Mouse (Mus musculus): ENCODE measurements around the gene Hsfy2. TPM values are rescaled to one million over a fixed set of nuclear protein-coding genes. Genes with fewer than 3 reads are reported as not detected.

Hsfy2 gene
- polyA plus RNA-seq (2015; fragmentation: Nextera tagmentation; extraction: Ambion mirVana): not detected in 2 replicates

DNA sequence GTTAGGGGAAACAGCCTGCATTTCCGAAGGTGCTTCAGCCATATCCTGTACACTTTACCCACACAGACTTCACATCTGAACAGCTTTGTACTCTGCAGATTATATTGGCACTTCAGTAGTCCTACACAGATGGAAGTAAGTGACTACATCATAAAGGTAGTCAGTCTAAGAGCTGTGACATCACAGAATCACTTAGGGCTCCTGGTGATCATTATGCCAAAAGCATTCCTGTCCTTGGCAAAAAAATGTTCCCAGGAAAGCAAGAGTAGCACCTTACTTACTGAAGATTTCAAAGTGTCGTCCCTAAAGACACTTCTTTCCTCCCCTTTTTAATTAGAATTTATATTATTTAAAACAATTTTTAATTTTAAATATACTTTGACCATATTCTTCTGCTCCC, at the start of gene Hsfy2:
Gene Hsfy2 (minus strand): TSS at position 101 of the 400 bp plus-strand sequence.
- Histone ChIP-seq H3K27ac (ENCODE audit: low read length) (no peak within 1 kb of the TSS), H3K4me2 (ENCODE audit: low read depth, low read length) (no peak within 1 kb of the TSS), H3K36me3 (ENCODE audit: control insufficient read depth, insufficient read depth, low read length) (no peaks in the 10 kb centered on the region), H3K9me3 (ENCODE audit: control insufficient read depth, low read length) (no peaks in the 10 kb centered on the region), H3K4me3 (ENCODE audit: low read length) (no peak within 1 kb of the TSS), H3K9ac (ENCODE audit: low read depth, low read length) (no peak within 1 kb of the TSS), H3K27me3 (replicated peaks; ENCODE audit: control insufficient read depth, insufficient read depth, low read length) (no peaks in the 10 kb centered on the region), H3K4me1 (ENCODE audit: control insufficient read depth, insufficient read depth, low read length) (no peaks in the 10 kb centered on the region)
- ATAC-seq: no peak
- 86% methylated on average over 2 of the region's 2 CpGs for WGBS

DNA sequence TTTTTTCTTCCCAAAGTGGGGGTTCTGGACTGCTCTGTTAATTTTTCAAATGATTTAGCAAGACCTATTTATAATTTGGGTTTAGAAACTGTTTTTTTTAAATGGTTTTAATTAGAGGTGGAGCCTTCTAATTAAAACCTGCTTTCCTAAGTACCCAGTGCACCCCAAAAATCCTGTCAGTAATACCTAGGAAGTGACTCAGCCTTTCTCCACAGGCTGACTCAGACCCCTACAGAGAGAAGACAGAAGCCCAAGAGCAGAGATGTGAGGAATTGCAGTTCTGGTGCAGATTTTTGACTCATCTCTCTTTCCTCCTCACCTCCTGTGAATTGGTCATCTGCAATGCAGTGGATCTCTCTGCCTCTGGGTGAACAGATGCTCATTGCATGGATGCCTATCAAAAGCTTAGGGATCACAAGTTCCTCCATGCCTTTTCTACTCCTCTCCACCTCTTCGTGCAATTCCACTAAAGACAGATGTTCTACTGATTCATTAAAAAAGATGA, 47.9 kb upstream of the Hsfy2 start:
- ATAC-seq: no peak
- WGBS: 86% methylated on average over 1 of the region's 1 CpGs
- no peak overlapping the region for H3K27ac ChIP-seq (ENCODE audit: low read length)
- no peak overlapping the region for H3K9ac ChIP-seq (ENCODE audit: low read depth, low read length)
- H3K9me3 ChIP-seq (ENCODE audit: control insufficient read depth, low read length): no peaks in the 10 kb centered on the region
- H3K36me3 ChIP-seq (ENCODE audit: control insufficient read depth, insufficient read depth, low read length): no peaks in the 10 kb centered on the region
- H3K4me3 ChIP-seq (ENCODE audit: low read length): no peak overlapping the region
- no peak overlapping the region for H3K4me2 ChIP-seq (ENCODE audit: low read depth, low read length)
- no peaks in the 10 kb centered on the region for H3K27me3 ChIP-seq (replicated peaks; ENCODE audit: control insufficient read depth, insufficient read depth, low read length)
- H3K4me1 ChIP-seq (ENCODE audit: control insufficient read depth, insufficient read depth, low read length): no peaks in the 10 kb centered on the region

DNA sequence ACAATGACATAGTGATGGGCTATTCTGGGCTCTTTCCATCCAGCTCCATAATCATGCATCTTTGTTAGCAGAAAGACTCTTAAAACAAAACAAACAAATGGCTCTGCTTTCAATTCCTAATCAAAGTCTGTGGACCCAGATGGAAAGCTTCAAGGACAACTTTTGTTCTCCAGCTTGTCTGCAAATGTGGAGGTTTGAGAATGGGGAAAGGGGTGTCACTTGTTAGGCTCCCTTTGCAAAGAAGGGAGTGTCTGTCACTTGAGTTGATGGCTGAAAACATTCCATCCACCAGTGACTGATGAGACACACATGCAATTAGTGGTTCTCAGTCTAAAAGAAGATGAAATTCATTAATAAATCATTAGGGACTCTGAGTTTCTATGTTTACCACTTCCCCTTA, 47.3 kb upstream of the Hsfy2 start:
- no peak overlapping the region for H3K4me3 ChIP-seq (ENCODE audit: low read length)
- no peaks in the 10 kb centered on the region for H3K4me1 ChIP-seq (ENCODE audit: control insufficient read depth, insufficient read depth, low read length)
- H3K4me2 ChIP-seq (ENCODE audit: low read depth, low read length): no peak overlapping the region
- H3K27me3 ChIP-seq (replicated peaks; ENCODE audit: control insufficient read depth, insufficient read depth, low read length): no peaks in the 10 kb centered on the region
- no peak for ATAC-seq
- H3K9ac ChIP-seq (ENCODE audit: low read depth, low read length): no peak overlapping the region
- H3K27ac ChIP-seq (ENCODE audit: low read length): no peak overlapping the region
- no peaks in the 10 kb centered on the region for H3K36me3 ChIP-seq (ENCODE audit: control insufficient read depth, insufficient read depth, low read length)
- no peaks in the 10 kb centered on the region for H3K9me3 ChIP-seq (ENCODE audit: control insufficient read depth, low read length)

DNA sequence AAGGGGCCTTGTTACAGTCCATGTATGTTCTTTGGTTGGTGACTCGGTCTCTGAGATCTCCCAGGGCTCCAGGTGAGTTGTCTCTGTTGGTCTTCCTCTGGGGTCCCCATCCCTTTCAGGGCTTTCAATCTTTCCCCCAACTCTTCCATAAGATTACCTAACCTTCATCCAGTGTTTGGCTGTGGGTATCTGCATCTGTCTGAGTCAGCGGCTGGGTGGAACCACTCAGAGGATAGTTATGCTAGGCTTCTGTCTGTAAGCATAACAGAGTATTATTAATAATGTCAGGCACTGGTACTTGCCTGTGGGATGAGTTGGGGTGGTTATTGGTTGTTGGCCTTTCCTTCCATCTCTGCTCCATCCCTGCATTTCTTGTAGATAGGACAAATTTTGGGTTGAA, 44.0 kb upstream of the Hsfy2 start:
- no peak overlapping the region for H3K4me3 ChIP-seq (ENCODE audit: low read length)
- H3K36me3 ChIP-seq (ENCODE audit: control insufficient read depth, insufficient read depth, low read length): no peaks in the 10 kb centered on the region
- H3K4me1 ChIP-seq (ENCODE audit: control insufficient read depth, insufficient read depth, low read length): no peaks in the 10 kb centered on the region
- no peaks in the 10 kb centered on the region for H3K9me3 ChIP-seq (ENCODE audit: control insufficient read depth, low read length)
- H3K27ac ChIP-seq (ENCODE audit: low read length): no peak overlapping the region
- ATAC-seq: no peak
- H3K27me3 ChIP-seq (replicated peaks; ENCODE audit: control insufficient read depth, insufficient read depth, low read length): no peaks in the 10 kb centered on the region
- WGBS: 83% methylated on average over 2 of the region's 2 CpGs
- H3K4me2 ChIP-seq (ENCODE audit: low read depth, low read length): no peak overlapping the region
- H3K9ac ChIP-seq (ENCODE audit: low read depth, low read length): no peak overlapping the region

DNA sequence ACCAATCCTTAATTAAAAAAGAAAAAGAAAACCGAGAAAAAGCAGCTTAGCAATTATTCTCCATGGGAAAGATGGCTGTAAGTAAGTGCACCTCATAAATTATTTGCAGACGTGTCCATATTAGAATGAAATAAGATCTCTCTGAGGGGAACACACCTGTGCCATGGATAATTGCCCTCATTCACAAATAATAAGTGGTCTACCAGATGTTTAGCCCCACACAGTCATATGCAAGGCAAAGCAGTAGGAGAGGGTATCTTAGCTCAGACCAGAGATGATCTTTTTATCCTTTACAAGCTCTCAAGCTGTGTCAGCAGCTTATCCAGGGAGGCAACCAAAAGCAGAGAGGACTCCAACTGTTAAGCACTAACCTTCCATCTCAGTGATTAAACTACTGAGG, 38.0 kb upstream of the Hsfy2 start:
- Histone ChIP-seq H3K36me3 (ENCODE audit: control insufficient read depth, insufficient read depth, low read length) (no peaks in the 10 kb centered on the region), H3K27ac (ENCODE audit: low read length) (no peak overlapping the region), H3K4me1 (ENCODE audit: control insufficient read depth, insufficient read depth, low read length) (no peaks in the 10 kb centered on the region), H3K4me2 (ENCODE audit: low read depth, low read length) (no peak overlapping the region), H3K27me3 (replicated peaks; ENCODE audit: control insufficient read depth, insufficient read depth, low read length) (no peaks in the 10 kb centered on the region), H3K9me3 (ENCODE audit: control insufficient read depth, low read length) (no peaks in the 10 kb centered on the region), H3K9ac (ENCODE audit: low read depth, low read length) (no peak overlapping the region), H3K4me3 (ENCODE audit: low read length) (no peak overlapping the region)
- WGBS: 60% methylated on average over 2 of the region's 2 CpGs
- no peak for ATAC-seq

DNA sequence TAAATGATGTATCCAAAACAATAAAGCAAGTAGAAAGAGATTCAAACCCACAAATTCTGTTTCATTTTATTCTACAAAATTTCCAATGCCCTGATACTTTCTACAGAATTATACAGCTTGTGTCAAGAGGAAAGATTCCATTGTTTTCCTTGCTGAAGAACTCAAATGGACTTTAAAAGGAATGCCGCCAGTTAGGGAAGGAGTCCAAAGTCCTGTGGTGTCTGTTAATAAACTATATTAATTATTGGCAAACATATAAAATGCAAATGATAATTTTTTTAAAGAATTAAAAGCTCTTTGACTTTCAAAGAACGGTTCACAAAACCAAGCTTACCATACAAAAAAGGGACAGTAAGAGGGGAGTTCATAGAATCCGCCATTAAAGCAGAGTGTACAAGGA, 37.4 kb upstream of the Hsfy2 start:
- no peak overlapping the region for H3K27ac ChIP-seq (ENCODE audit: low read length)
- H3K9ac ChIP-seq (ENCODE audit: low read depth, low read length): no peak overlapping the region
- H3K4me2 ChIP-seq (ENCODE audit: low read depth, low read length): no peak overlapping the region
- 90% methylated on average over 3 of the region's 3 CpGs for WGBS
- ATAC-seq: no peak
- H3K36me3 ChIP-seq (ENCODE audit: control insufficient read depth, insufficient read depth, low read length): no peaks in the 10 kb centered on the region
- no peaks in the 10 kb centered on the region for H3K27me3 ChIP-seq (replicated peaks; ENCODE audit: control insufficient read depth, insufficient read depth, low read length)
- no peak overlapping the region for H3K4me3 ChIP-seq (ENCODE audit: low read length)
- no peaks in the 10 kb centered on the region for H3K9me3 ChIP-seq (ENCODE audit: control insufficient read depth, low read length)
- H3K4me1 ChIP-seq (ENCODE audit: control insufficient read depth, insufficient read depth, low read length): no peaks in the 10 kb centered on the region

DNA sequence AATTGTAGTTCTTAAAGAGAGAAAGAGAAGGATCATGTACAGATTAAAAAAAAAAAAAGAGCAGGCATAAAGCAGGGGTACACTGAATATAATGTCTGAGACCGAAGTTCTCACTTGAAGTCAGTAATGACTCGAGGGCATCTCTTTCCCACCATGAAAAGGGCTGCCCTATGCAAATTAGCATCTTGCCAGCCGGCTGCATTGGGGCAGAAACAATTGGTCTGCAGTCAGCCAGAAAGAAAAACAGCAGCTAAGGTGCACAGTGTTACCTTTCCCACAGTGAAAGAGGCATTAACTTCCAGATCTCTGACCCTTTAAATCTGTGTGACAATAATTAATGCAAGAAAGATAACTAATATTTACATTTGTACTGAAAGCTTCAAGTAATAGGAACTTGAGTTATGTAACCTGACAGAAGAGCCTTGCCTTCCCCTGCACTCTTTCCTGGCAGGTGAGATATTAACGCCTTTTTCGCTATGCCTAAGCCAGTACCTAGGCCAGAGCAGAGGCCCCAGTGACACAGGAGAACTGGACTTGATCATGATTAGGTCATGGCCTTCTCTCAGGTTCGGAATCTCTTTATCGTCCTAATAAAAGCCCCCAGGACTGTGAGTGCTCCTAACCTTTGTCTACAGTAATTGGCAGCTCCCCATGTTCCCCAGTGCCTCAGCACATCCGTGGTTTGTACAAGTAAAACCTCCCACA, 34.2 kb upstream of the Hsfy2 start:
- no peak for ATAC-seq
- Histone ChIP-seq H3K4me1 (ENCODE audit: control insufficient read depth, insufficient read depth, low read length) (no peaks in the 10 kb centered on the region), H3K4me3 (ENCODE audit: low read length) (no peak overlapping the region), H3K27me3 (replicated peaks; ENCODE audit: control insufficient read depth, insufficient read depth, low read length) (no peaks in the 10 kb centered on the region), H3K27ac (ENCODE audit: low read length) (no peak overlapping the region), H3K36me3 (ENCODE audit: control insufficient read depth, insufficient read depth, low read length) (no peaks in the 10 kb centered on the region), H3K9ac (ENCODE audit: low read depth, low read length) (no peak overlapping the region), H3K4me2 (ENCODE audit: low read depth, low read length) (no peak overlapping the region), H3K9me3 (ENCODE audit: control insufficient read depth, low read length) (no peaks in the 10 kb centered on the region)
- 49% methylated on average over 8 of the region's 8 CpGs for WGBS

DNA sequence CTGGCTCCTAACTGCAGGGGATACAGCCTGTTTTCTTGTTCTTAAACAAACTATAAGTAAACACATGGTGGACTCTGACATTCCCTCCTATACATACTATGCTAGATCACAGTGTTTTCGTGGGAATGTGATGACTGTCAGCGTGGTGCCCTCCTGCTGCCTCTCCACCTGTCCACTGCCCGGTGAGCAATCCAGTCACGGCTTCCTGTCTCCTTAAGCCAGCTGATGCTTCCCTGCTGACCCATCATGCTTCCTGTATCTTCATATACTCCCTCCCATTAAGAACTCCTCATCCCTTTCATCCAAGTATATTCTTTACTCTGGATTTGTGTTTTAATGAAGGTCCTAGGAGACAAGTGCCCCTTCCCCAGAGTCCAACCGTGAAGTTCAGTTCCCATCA, 33.3 kb upstream of the Hsfy2 start:
- Histone ChIP-seq H3K27ac (ENCODE audit: low read length) (no peak overlapping the region), H3K4me2 (ENCODE audit: low read depth, low read length) (no peak overlapping the region), H3K27me3 (replicated peaks; ENCODE audit: control insufficient read depth, insufficient read depth, low read length) (no peaks in the 10 kb centered on the region), H3K36me3 (ENCODE audit: control insufficient read depth, insufficient read depth, low read length) (no peaks in the 10 kb centered on the region), H3K4me1 (ENCODE audit: control insufficient read depth, insufficient read depth, low read length) (no peaks in the 10 kb centered on the region), H3K9me3 (ENCODE audit: control insufficient read depth, low read length) (no peaks in the 10 kb centered on the region), H3K9ac (ENCODE audit: low read depth, low read length) (no peak overlapping the region), H3K4me3 (ENCODE audit: low read length) (no peak overlapping the region)
- no peak for ATAC-seq
- 80% methylated on average over 5 of the region's 5 CpGs for WGBS

DNA sequence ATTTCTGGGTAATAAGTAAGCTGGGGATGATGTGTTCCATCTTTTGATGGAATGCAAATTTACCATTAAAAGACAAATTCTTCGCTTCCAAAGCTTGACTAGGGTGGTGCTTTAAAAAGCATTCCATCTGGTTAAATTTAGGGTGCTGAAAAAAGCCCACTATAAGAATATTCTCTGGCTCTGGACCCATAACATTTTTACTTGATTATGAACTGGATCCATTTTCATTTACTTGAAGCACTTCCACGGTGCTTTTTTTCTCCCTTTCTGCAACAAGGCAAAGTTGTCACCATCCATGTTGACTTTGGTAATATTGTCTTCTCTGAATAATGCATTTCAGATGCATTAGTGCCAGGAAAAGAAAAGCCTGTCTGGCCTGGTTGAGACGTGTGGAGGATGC, 27.4 kb upstream of the Hsfy2 start:
- H3K4me3 ChIP-seq (ENCODE audit: low read length): no peak overlapping the region
- H3K9me3 ChIP-seq (ENCODE audit: control insufficient read depth, low read length): no peaks in the 10 kb centered on the region
- no peak overlapping the region for H3K9ac ChIP-seq (ENCODE audit: low read depth, low read length)
- 80% methylated on average over 3 of the region's 3 CpGs for WGBS
- H3K4me2 ChIP-seq (ENCODE audit: low read depth, low read length): no peak overlapping the region
- no peaks in the 10 kb centered on the region for H3K27me3 ChIP-seq (replicated peaks; ENCODE audit: control insufficient read depth, insufficient read depth, low read length)
- no peak overlapping the region for H3K27ac ChIP-seq (ENCODE audit: low read length)
- H3K36me3 ChIP-seq (ENCODE audit: control insufficient read depth, insufficient read depth, low read length): no peaks in the 10 kb centered on the region
- ATAC-seq: no peak
- no peaks in the 10 kb centered on the region for H3K4me1 ChIP-seq (ENCODE audit: control insufficient read depth, insufficient read depth, low read length)

DNA sequence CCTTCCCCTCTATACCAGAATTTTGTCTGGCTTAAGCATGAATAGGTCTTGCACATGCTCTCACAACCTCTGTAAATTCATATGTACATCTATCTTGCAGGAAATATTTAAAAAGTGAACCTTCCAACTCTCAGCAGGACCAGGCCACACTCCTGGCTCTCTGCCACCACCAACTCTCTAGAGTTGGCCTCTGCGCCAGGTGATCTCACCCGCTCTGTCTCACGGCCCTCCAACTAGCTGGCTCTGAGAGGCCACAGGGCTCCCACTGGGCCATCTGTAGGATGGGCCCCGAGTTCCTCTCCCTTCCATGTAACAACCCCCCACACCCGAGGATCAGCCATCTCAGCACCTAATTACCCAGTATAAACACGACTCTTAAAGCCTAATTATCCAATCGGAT, 10.4 kb downstream of the Hsfy2 start:
- ATAC-seq: no peak
- Histone ChIP-seq H3K4me1 (ENCODE audit: control insufficient read depth, insufficient read depth, low read length) (no peaks in the 10 kb centered on the region), H3K27me3 (replicated peaks; ENCODE audit: control insufficient read depth, insufficient read depth, low read length) (no peaks in the 10 kb centered on the region), H3K27ac (ENCODE audit: low read length) (no peak overlapping the region), H3K9ac (ENCODE audit: low read depth, low read length) (no peak overlapping the region), H3K9me3 (ENCODE audit: control insufficient read depth, low read length) (no peaks in the 10 kb centered on the region), H3K4me3 (ENCODE audit: low read length) (no peak overlapping the region), H3K36me3 (ENCODE audit: control insufficient read depth, insufficient read depth, low read length) (no peaks in the 10 kb centered on the region), H3K4me2 (ENCODE audit: low read depth, low read length) (no peak overlapping the region)
- 76% methylated on average over 7 of the region's 7 CpGs for WGBS
